Mouse (Mus musculus) liver (tissue): ENCODE measurements around the gene Gm11168.
A peak's percentile ranks its signal among the peaks of the same experiment; 100 is the strongest.
"Not testable (repeated sequence)": the region's sequence is repeated elsewhere in the genome, so short reads cannot be mapped to it uniquely, and the experiment has no call there.

Experiments
- DNase-seq: peaks from one replicate; pipeline ENCODE4 v3.0.0-alpha.2; 2020; ENCODE audit warnings: mixed read lengths

Gene Gm11168

GRCm38 (mm10) chr9:3002794-3003396 is at the start of gene Gm11168:
Gm11168 (plus strand) TSS chr9:3003346.
- DNase-seq: not testable (repeated sequence)

GRCm38 (mm10) chr9:3000445-3000972 is 2.6 kb upstream of the Gm11168 start, which contains the start of gene Gm10722:
Gm10722 (plus strand) TSS chr9:3000922.
- DNase-seq: peak; percentile 18

- DNase-seq: not testable (repeated sequence)
Measured at GRCm38 (mm10) chr9:3001006-3001405, 2.1 kb upstream of the Gm11168 start.

GRCm38 (mm10) chr9:3001948-3002659 is 1.0 kb upstream of the Gm11168 start:
- DNase-seq: peak; percentile 77

GRCm38 (mm10) chr9:3006179-3006578 is 3.0 kb downstream of the Gm11168 start:
- not testable (repeated sequence) for DNase-seq

- DNase-seq: not testable (repeated sequence)
Measured at GRCm38 (mm10) chr9:3006636-3007035, 3.5 kb downstream of the Gm11168 start.

- DNase-seq: peak; percentile 8
Measured at GRCm38 (mm10) chr9:3007272-3007671, 4.1 kb downstream of the Gm11168 start.

GRCm38 (mm10) chr9:3009331-3009730 is 6.2 kb downstream of the Gm11168 start:
- not testable (repeated sequence) for DNase-seq

GRCm38 (mm10) chr9:3012054-3012621 is 9.0 kb downstream of the Gm11168 start:
- not testable (repeated sequence) for DNase-seq

- not testable (repeated sequence) for DNase-seq
Measured at GRCm38 (mm10) chr9:3012733-3013279, 9.7 kb downstream of the Gm11168 start, which contains the start of gene Gm10721. Gm10721 (plus strand) TSS chr9:3013140.

- not testable (repeated sequence) for DNase-seq
Measured at GRCm38 (mm10) chr9:3015354-3015753, 12.2 kb downstream of the Gm11168 start, which contains the start of gene Gm10720. Gm10720 (plus strand) TSS chr9:3015654.

GRCm38 (mm10) chr9:3015896-3016295 is 12.8 kb downstream of the Gm11168 start:
- DNase-seq: not testable (repeated sequence)

- not testable (repeated sequence) for DNase-seq
Measured at GRCm38 (mm10) chr9:3017108-3017507, 14.0 kb downstream of the Gm11168 start, which contains the start of gene Gm10719. Gm10719 (plus strand) TSS chr9:3017408.

GRCm38 (mm10) chr9:3018944-3019343 is 15.8 kb downstream of the Gm11168 start:
- not testable (repeated sequence) for DNase-seq

- not testable (repeated sequence) for DNase-seq
Measured at GRCm38 (mm10) chr9:3019835-3020727, 16.9 kb downstream of the Gm11168 start.

GRCm38 (mm10) chr9:3022316-3023008 is 19.3 kb downstream of the Gm11168 start:
- DNase-seq: peak; percentile 4

GRCm38 (mm10) chr9:3023312-3023984 is 20.3 kb downstream of the Gm11168 start, which contains the start of gene Gm10718:
Gm10718 (plus strand) TSS chr9:3023547.
- not testable (repeated sequence) for DNase-seq

GRCm38 (mm10) chr9:3023985-3024648 is 21.0 kb downstream of the Gm11168 start:
- not testable (repeated sequence) for DNase-seq

- not testable (repeated sequence) for DNase-seq
Measured at GRCm38 (mm10) chr9:3024912-3025467, 21.8 kb downstream of the Gm11168 start, which contains the start of gene Gm10717. Gm10717 (plus strand) TSS chr9:3025417.
